Mouse (Mus musculus): ENCODE measurements around the gene Phactr2.
"Not testable (repeated sequence)": the region's sequence is repeated elsewhere in the genome, so short reads cannot be mapped to it uniquely, and the experiment has no call there.

GRCm38 (mm10) chr10:13193496-13193895 lies 280.7 kb downstream of the Phactr2 start:
- TF ChIP-seq CTCF (IDR thresholded peaks at IDR 0.05; ENCODE audit: low read depth); EP300 (optimal IDR thresholded peaks at IDR 0.05): not testable (repeated sequence)

Data from stomach, postnatal 0 days (tissue).